Comparison of ENCODE assay signal across 10 mouse cellular contexts in the genomic region with DNA sequence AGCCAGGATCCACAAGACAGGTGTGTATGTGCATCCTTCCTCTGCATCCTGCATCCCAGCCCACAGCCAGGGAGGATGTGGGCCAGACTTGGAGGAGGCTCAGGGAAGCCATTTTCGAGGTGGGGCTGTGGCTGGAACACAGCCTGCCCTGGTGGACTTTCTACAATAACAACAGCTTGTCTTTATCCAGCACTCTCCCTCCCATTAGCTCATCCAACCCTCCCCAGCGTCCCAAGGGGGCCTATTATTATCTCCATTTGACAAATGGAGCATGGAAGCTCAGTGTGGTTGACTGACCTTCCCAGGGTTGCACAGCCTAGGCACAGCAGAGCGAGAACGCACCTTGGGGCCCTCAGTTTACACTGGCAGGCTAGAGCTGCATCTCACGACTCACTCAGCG. TPM values are rescaled to one million over a fixed set of nuclear protein-coding genes. Genes with fewer than 3 reads are reported as not detected.
DNase-seq lines count a peak whose midpoint lies in the region; ATAC-seq lines count a peak whose summit lies in the region.
"Had no signal": no experiment of that assay in that cellular context is flagged by ENCODE, and none has a peak within 500 bp of the region (broad histone marks: within the 10 kb centered on the region; RNA-seq: fewer than 3 reads in every experiment).

No protein-coding gene starts in this region.

- H3K4me1 ChIP-seq in heart, embryonic 11.5 days (ENCODE audit: control insufficient read depth, insufficient read depth, low read length) = peaks cover 12% of the 10 kb centered on the region

- H3K9ac ChIP-seq in heart, embryonic 11.5 days (ENCODE audit: low read depth, low read length) = no peak overlapping the region

- ATAC-seq in heart, embryonic 11.5 days (replicated peaks; ENCODE audit: insufficient number of reproducible peaks, low FRiP score, low TSS enrichment) = no peak

- intact Hi-C loops in heart, postnatal 36 days (cut with DNase I) = loop anchor here (5.0 kb wide), 1 partner anchor 33 kb away; no protein-coding TSS in a partner anchor

- DNase-seq in heart, adult 11 months = peak; percentile 98
- DNase-seq in testis, postnatal 14 days (ENCODE audit: low spot score) = peak; percentile 50
- DNase-seq in testis, postnatal 10 days (ENCODE audit: low spot score) = no peak
- peak; percentile 36 to 49 for DNase-seq in heart, postnatal 36 days
- DNase-seq in urinary bladder, postnatal 14 days (ENCODE audit: low spot score) = no peak
- DNase-seq in layer of hippocampus, adult 11-12 months (ENCODE audit: low spot score) = no peak
- no peak for DNase-seq in cerebellum, adult 11-12 months
- DNase-seq: kidney, postnatal 36 days had no signal

- H3K27me3 ChIP-seq in heart, embryonic 11.5 days (ENCODE audit: control insufficient read depth, insufficient read depth, low read length) = peaks cover 33% of the 10 kb centered on the region

- no peak overlapping the region for H3K4me3 ChIP-seq in heart, embryonic 11.5 days (ENCODE audit: low read depth, low read length)

- no peaks in the 10 kb centered on the region for H3K9me3 ChIP-seq in heart, embryonic 11.5 days (replicated peaks; ENCODE audit: control insufficient read depth, low read length)

- no peak overlapping the region for H3K27ac ChIP-seq in heart, embryonic 11.5 days (ENCODE audit: low read depth, low read length)

- WGBS in heart, embryonic 11.5 days (ENCODE audit: insufficient replicate concordance) = 15% methylated on average over 6 of the region's 6 CpGs

- no peaks in the 10 kb centered on the region for H3K36me3 ChIP-seq in heart, embryonic 11.5 days (ENCODE audit: control insufficient read depth, insufficient read depth, low read length)

- H3K4me2 ChIP-seq in heart, embryonic 11.5 days = no peak overlapping the region

RNA-seq across cellular contexts. Expression of a gene that starts 0.5 kb away (rescaled TPM):
- polyA plus RNA-seq in heart, embryonic 11.5 days (2014; fragmentation: Nextera tagmentation; extraction: Ambion mirVana) = 0.76 and 1.5 TPM in 2 replicates
- total RNA-seq in heart, postnatal 36 days (2021) = 1 to 10 TPM; 3.5 to 3.6 TPM
- total RNA-seq: neutrophil, adult 5-6 weeks had no signal

RNA-seq across cellular contexts. Expression of a gene that starts 26.7 kb away (rescaled TPM):
- polyA plus RNA-seq in heart, embryonic 11.5 days (2014; fragmentation: Nextera tagmentation; extraction: Ambion mirVana) = 0.56 and 1.2 TPM in 2 replicates
- total RNA-seq in heart, postnatal 36 days (2021) = 10 to 100 TPM; 15.8 to 17.1 TPM

Comparison
In these comparisons a context has a peak if more than half of its experiments do, and no peak if none do; other contexts are left out.
1. DNase-seq: peak in heart, adult 11 months (single experiment), testis, postnatal 14 days (single experiment) and heart, postnatal 36 days (2 of 2); none in testis, postnatal 10 days (single experiment), urinary bladder, postnatal 14 days (single experiment), layer of hippocampus, adult 11-12 months (single experiment) and cerebellum, adult 11-12 months (single experiment).